Mouse (Mus musculus): Measurements from ENCODE around the gene Ddah1. TPM values are rescaled to one million over a fixed set of nuclear protein-coding genes. Genes with fewer than 3 reads are reported as not detected.

Ddah1 gene
- polyA plus RNA-seq (2015; fragmentation: Nextera tagmentation; extraction: Ambion mirVana), result 2.9 and 3.2 TPM in 2 replicates

GRCm38 (mm10) chr3:145758561-145759378 is at the start of gene Ddah1:
Gene Ddah1, plus strand, starts transcription at chr3:145758675.
- DNase-seq (ENCODE audit: low spot score), result no peak

GRCm38 (mm10) chr3:145715923-145716322 is 42.6 kb upstream of the Ddah1 start:
- DNase-seq (ENCODE audit: low spot score), result no peak

GRCm38 (mm10) chr3:145719660-145720059 is 38.8 kb upstream of the Ddah1 start:
- no peak for DNase-seq (ENCODE audit: low spot score)

GRCm38 (mm10) chr3:145725078-145725477 is 33.4 kb upstream of the Ddah1 start:
- DNase-seq (ENCODE audit: low spot score), result no peak

GRCm38 (mm10) chr3:145728336-145728735 is 30.1 kb upstream of the Ddah1 start:
- DNase-seq (ENCODE audit: low spot score), result no peak

GRCm38 (mm10) chr3:145729531-145729930 is 28.9 kb upstream of the Ddah1 start:
- no peak for DNase-seq (ENCODE audit: low spot score)

GRCm38 (mm10) chr3:145730092-145730491 is 28.4 kb upstream of the Ddah1 start:
- DNase-seq (ENCODE audit: low spot score), result no peak

- no peak for DNase-seq (ENCODE audit: low spot score)
Measured at GRCm38 (mm10) chr3:145734857-145735256, 23.6 kb upstream of the Ddah1 start.

GRCm38 (mm10) chr3:145736562-145736961 is 21.9 kb upstream of the Ddah1 start:
- no peak for DNase-seq (ENCODE audit: low spot score)

GRCm38 (mm10) chr3:145738662-145739061 is 19.8 kb upstream of the Ddah1 start:
- no peak for DNase-seq (ENCODE audit: low spot score)

- DNase-seq (ENCODE audit: low spot score), result no peak
Measured at GRCm38 (mm10) chr3:145739904-145740303, 18.6 kb upstream of the Ddah1 start.

- DNase-seq (ENCODE audit: low spot score), result no peak
Measured at GRCm38 (mm10) chr3:145743050-145743449, 15.4 kb upstream of the Ddah1 start.

- no peak for DNase-seq (ENCODE audit: low spot score)
Measured at GRCm38 (mm10) chr3:145743476-145744027, 14.9 kb upstream of the Ddah1 start.

GRCm38 (mm10) chr3:145748626-145749025 is 9.8 kb upstream of the Ddah1 start:
- no peak for DNase-seq (ENCODE audit: low spot score)

- DNase-seq (ENCODE audit: low spot score), result no peak
Measured at GRCm38 (mm10) chr3:145756457-145756856, 2.0 kb upstream of the Ddah1 start.

GRCm38 (mm10) chr3:145757177-145757576 is 1.3 kb upstream of the Ddah1 start:
- DNase-seq (ENCODE audit: low spot score), result no peak

GRCm38 (mm10) chr3:145757844-145758243 is 631 bp upstream of the Ddah1 start:
- no peak for DNase-seq (ENCODE audit: low spot score)

- DNase-seq (ENCODE audit: low spot score), result no peak
Measured at GRCm38 (mm10) chr3:145759379-145760209, 1.1 kb downstream of the Ddah1 start.

- no peak for DNase-seq (ENCODE audit: low spot score)
Measured at GRCm38 (mm10) chr3:145760547-145760946, 2.1 kb downstream of the Ddah1 start.

- no peak for DNase-seq (ENCODE audit: low spot score)
Measured at GRCm38 (mm10) chr3:145761501-145762170, 3.2 kb downstream of the Ddah1 start.

GRCm38 (mm10) chr3:145762957-145763641 is 4.6 kb downstream of the Ddah1 start:
- DNase-seq (ENCODE audit: low spot score), result no peak

All from thymus, postnatal 0 days (tissue).